Mouse (Mus musculus) forebrain, embryonic 15.5 days (tissue): ENCODE measurements at regions not wholly inside any gene's neighbourhood (a gene's known extent, or its start where the extent isn't known, plus 50 kb on each side); places are given as distances from the start of the nearest gene placed in this dataset.

Experiments
- ATAC-seq: fragments of 200-750 bp; cut with Nextera tagmentation; replicated peaks from 2 replicates; pipeline ENCODE4 v1.8.0; 2017; ENCODE audit warnings: mild to moderate bottlenecking, moderate TSS enrichment, moderate library complexity
- H3K27ac ChIP-seq: fragments of 300-500 bp; sonication (generic); replicated peaks from 2 replicates; pipeline ENCODE4 v1.5.1; 2015; ENCODE audit warnings: mild to moderate bottlenecking, inconsistent platforms
- H3K27me3 ChIP-seq: fragments of 300-500 bp; sonication (generic); 2 replicates; pipeline ENCODE4 v1.6.1; 2015; ENCODE audit warnings: inconsistent platforms
- H3K36me3 ChIP-seq: fragments of 300-500 bp; sonication (generic); 2 replicates; pipeline ENCODE4 v1.6.1; 2015; ENCODE audit warnings: mild to moderate bottlenecking, inconsistent platforms
- H3K4me1 ChIP-seq: fragments of 300-500 bp; sonication (generic); 2 replicates; pipeline ENCODE4 v1.6.1; 2015; ENCODE audit warnings: inconsistent platforms
- H3K4me2 ChIP-seq: fragments of 300-500 bp; sonication (generic); replicated peaks from 2 replicates; pipeline ENCODE4 v1.6.1; 2015; ENCODE audit warnings: mild to moderate bottlenecking, inconsistent platforms
- H3K4me3 ChIP-seq: fragments of 300-500 bp; sonication (generic); 2 replicates; pipeline ENCODE4 v1.5.1; 2015; ENCODE audit warnings: mild to moderate bottlenecking, inconsistent platforms
- H3K9ac ChIP-seq: fragments of 300-500 bp; sonication (generic); replicated peaks from 2 replicates; pipeline ENCODE4 v1.6.1; 2015; ENCODE audit warnings: mild to moderate bottlenecking, inconsistent platforms
- H3K9me3 ChIP-seq: fragments of 300-500 bp; sonication (generic); 2 replicates; pipeline ENCODE4 v1.6.1; 2016; ENCODE audit warnings: inconsistent platforms
- WGBS: fragments of 180-500 bp; shearing (Covaris S2); methylation state at CpG from one replicate; pipeline ENCODE4 v1.1.7; 2015; ENCODE audit warnings: mixed read lengths; 5-methylcytosine and 5-hydroxymethylcytosine counted together

DNA sequence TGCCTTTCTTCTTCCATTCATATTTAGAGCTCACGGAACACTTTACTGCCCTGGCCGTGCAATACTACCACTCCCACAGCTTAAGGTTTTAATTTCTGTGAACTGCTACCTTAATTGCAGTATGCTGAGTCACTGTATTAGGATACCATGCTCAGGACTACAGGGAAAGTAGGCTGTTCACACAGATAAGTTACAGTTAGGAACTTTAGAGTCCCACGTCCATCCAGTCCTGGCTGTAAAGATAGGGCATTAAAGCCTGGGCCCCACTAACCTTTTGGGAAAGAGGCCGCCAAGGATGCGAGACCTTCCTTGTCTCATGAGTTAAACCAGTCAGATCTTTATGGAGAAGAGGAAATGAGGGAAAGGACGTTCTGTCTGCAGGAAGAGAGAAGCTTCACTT, 574.6 kb downstream of the Stpg2 start:
- H3K9ac ChIP-seq, result no peak overlapping the region
- H3K9me3 ChIP-seq, result no peaks in the 10 kb centered on the region
- H3K4me2 ChIP-seq, result no peak overlapping the region
- WGBS, result 80% methylated on average over 6 of the region's 6 CpGs
- H3K36me3 ChIP-seq, result no peaks in the 10 kb centered on the region
- no peak overlapping the region for H3K27ac ChIP-seq
- ATAC-seq, result no peak
- H3K4me1 ChIP-seq, result peaks cover 3% of the 10 kb centered on the region; the same call in 1 of the 2 replicates
- H3K27me3 ChIP-seq, result no peaks in the 10 kb centered on the region
- no peak overlapping the region for H3K4me3 ChIP-seq

DNA sequence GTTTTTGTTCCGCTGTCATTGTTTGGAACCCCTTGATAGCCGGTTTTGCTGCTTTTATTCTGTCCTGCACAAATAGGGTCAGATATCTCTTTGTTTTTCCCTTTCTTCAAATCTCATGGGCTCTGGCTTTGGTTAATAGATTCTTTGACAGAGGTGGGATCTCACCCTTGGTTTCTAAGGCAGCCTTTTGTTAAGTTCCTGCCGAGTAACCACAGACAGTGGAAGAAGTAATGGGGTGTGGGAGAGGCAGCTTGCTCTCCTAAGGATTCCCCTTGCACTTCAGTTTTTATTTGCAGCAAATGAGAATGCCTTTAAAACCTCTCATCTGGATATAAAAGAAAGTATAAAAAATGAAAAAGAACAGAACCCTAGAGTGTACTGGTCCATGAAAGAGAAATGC, 577.9 kb downstream of the Stpg2 start:
- WGBS, result 32% methylated on average over 3 of the region's 3 CpGs
- no peaks in the 10 kb centered on the region for H3K36me3 ChIP-seq
- peaks cover 3% of the 10 kb centered on the region; the same call in 1 of the 2 replicates for H3K4me1 ChIP-seq
- H3K27ac ChIP-seq, result no peak overlapping the region
- H3K9ac ChIP-seq, result no peak overlapping the region
- no peaks in the 10 kb centered on the region for H3K27me3 ChIP-seq
- no peak overlapping the region for H3K4me3 ChIP-seq
- H3K4me2 ChIP-seq, result no peak overlapping the region
- H3K9me3 ChIP-seq, result no peaks in the 10 kb centered on the region
- ATAC-seq, result no peak

DNA sequence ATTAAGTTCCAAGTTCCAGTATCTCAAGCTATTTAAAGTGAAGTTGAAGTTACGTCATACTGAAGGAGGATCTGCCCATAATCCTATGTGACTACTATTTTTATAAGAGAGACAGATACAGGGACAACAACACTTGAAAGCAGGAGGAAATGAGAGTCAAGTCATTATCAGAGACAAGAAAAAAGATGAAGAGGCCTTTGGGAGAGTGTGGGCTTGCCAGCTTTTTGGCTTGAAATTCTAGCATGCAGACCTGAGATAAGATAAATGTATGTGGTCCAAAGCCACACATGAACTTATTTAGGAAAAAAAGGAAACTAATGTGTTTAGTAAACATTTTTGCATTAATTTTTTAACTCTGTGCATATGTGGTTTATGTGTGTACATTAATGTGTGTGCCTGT, 581.0 kb downstream of the Stpg2 start:
- no peak for ATAC-seq
- 91% methylated on average over 1 of the region's 1 CpGs for WGBS
- no peak overlapping the region for H3K4me3 ChIP-seq

DNA sequence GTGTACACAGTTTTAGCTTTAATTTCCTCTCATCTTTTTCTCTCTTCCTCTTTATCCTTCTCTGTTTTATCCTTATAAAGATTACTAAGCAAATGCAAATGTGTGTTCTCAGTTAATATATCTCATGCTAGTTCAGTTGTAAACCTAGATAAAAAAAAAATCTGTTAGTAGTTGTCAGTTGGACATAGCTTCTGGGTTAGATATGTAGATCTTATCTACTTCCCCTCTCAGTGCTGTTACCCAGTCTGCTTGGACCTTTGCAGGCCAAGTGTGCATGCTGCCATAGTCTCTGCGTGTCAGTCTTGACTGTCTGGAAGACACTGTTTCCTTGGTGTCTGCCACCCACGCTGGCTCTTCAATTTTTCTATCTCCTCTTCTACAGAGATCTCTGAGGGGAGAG, 583.4 kb downstream of the Stpg2 start:
- H3K36me3 ChIP-seq, result no peaks in the 10 kb centered on the region
- no peak overlapping the region for H3K27ac ChIP-seq
- no peak overlapping the region for H3K9ac ChIP-seq
- no peak for ATAC-seq
- no peaks in the 10 kb centered on the region for H3K9me3 ChIP-seq
- WGBS, result 89% methylated on average over 2 of the region's 2 CpGs
- no peak overlapping the region for H3K4me3 ChIP-seq
- no peaks in the 10 kb centered on the region for H3K27me3 ChIP-seq
- no peaks in the 10 kb centered on the region for H3K4me1 ChIP-seq
- no peak overlapping the region for H3K4me2 ChIP-seq

More for the DNA sequence above, 581.0 kb downstream of the Stpg2 start:
- Histone ChIP-seq H3K36me3 (no peaks in the 10 kb centered on the region), H3K4me2 (no peak overlapping the region), H3K27ac (no peak overlapping the region), H3K27me3 (no peaks in the 10 kb centered on the region), H3K4me1 (no peaks in the 10 kb centered on the region), H3K9ac (no peak overlapping the region), H3K9me3 (no peaks in the 10 kb centered on the region)

DNA sequence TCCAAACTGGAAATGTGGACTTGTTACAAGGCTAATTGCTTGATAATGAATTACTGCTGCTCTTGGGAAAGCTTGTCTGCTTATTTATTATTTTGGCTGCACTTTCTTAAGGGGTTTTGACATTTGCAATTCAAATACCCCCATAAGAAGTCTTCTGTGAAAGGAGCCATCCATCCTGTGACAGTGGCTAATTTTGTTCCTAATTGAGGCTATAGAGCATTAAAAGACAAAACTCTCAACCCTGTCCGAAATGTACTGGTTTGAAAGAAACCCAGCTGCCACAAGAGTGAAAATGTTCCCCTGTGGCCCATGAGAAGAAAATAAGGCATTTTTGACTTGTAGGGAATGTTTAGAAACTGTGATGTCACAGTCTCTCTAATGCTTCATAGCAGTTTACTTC, 591.2 kb downstream of the Stpg2 start:
- Histone ChIP-seq H3K9me3 (no peaks in the 10 kb centered on the region), H3K27me3 (no peaks in the 10 kb centered on the region), H3K9ac (no peak overlapping the region), H3K4me1 (peaks cover 9% of the 10 kb centered on the region; the same call in 1 of the 2 replicates), H3K36me3 (no peaks in the 10 kb centered on the region), H3K27ac (no peak overlapping the region), H3K4me3 (no peak overlapping the region), H3K4me2 (no peak overlapping the region)
- ATAC-seq, result peak; percentile 75
- WGBS, result 21% methylated on average over 1 of the region's 1 CpGs

DNA sequence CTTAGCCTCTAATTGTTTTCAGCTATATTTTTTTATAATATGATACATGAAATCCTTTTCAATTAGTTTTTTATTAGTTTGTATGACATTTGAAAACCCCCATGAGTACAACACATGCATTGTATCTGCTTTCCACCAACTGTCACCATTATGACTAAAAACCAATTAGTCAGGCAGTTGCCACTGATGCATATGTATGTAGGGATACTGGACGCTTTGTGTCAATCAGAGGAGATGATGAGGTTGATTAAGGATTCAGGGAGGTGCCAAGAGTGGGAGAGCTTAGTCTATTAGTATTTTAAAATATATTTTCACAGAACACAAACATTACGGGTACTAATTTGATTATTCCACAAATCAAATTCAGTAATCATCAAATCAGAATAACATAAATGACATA, 593.6 kb downstream of the Stpg2 start:
- H3K36me3 ChIP-seq, result no peaks in the 10 kb centered on the region
- no peak overlapping the region for H3K9ac ChIP-seq
- H3K4me2 ChIP-seq, result no peak overlapping the region
- H3K9me3 ChIP-seq, result no peaks in the 10 kb centered on the region
- H3K27me3 ChIP-seq, result no peaks in the 10 kb centered on the region
- H3K4me3 ChIP-seq, result no peak overlapping the region
- ATAC-seq, result peak; percentile 61; the same call in 1 of the 2 replicates
- no peak overlapping the region for H3K27ac ChIP-seq
- peaks cover 9% of the 10 kb centered on the region; the same call in 1 of the 2 replicates for H3K4me1 ChIP-seq
- 39% methylated on average over 2 of the region's 2 CpGs for WGBS

DNA sequence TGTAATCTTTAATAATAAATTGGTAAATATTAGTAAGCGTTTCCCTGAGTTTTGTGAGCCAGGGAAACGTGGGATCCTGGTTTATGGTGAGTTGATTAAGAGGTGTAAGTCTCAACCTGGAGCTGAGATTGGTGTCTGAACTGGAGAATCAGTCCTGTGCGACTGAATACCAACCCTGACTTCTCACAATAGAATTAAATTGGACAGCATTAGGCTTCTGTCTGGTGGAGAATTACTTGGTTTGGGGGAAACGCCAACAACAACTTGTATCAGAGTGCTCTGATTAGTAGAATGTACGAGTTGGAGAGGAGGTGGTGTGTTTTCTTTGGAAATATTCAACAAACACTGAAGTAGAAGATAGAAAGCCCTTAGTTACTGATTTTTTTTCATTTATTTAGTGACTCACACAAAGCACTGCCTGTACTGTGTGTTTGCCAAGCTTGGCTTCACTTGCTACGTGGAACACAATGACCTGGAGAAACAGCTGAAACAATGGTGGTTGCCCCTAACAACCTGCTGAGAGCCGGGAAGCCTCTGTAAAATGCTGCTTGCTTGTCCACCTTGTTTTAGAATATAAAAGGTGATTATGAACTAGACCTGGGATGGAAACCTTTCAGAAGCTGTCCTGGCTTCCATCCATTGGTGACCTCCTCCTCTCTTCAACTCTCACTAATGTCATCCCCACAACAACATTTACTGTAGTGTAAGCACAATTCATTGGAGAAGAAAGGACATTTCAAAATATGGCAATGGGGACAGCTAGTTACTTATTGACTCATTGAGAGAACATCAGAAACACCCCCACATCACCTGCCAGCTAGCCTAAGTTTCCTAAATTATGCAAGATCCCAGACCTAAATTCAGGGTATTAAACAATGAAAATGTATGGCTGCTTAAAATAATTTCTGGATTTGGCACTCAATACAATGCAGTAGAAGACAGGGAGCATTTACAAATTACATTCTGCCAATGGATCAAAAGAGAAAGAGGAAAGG, 597.5 kb downstream of the Stpg2 start:
- H3K36me3 ChIP-seq, result no peaks in the 10 kb centered on the region
- no peak overlapping the region for H3K4me2 ChIP-seq
- no peaks in the 10 kb centered on the region for H3K4me1 ChIP-seq
- H3K27me3 ChIP-seq, result no peaks in the 10 kb centered on the region
- H3K9me3 ChIP-seq, result no peaks in the 10 kb centered on the region
- H3K9ac ChIP-seq, result no peak overlapping the region
- 30% methylated on average over 7 of the region's 7 CpGs for WGBS
- H3K4me3 ChIP-seq, result no peak overlapping the region
- H3K27ac ChIP-seq, result no peak overlapping the region
- ATAC-seq, result peak; percentile 53; the same call in 1 of the 2 replicates

DNA sequence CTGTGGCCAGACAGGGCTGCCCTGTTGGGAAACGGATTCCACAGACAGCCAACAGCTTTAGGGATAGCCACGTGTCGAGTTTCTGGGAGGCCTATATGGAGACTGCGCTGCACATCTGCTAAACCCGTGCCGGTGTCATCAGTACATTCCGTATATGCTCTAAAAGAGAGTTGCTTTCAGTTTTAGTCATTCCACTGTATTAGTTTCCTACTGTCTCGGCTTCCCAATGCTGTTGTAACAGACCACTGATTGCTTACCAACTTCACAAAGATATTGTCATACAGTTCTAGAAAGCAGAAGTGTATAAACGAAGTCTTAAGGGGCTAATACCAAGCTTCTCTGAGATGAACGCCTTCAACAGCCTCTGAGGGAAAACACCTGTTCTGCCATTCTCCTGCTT, 622.5 kb downstream of the Stpg2 start:
- 85% methylated on average over 10 of the region's 10 CpGs for WGBS

DNA sequence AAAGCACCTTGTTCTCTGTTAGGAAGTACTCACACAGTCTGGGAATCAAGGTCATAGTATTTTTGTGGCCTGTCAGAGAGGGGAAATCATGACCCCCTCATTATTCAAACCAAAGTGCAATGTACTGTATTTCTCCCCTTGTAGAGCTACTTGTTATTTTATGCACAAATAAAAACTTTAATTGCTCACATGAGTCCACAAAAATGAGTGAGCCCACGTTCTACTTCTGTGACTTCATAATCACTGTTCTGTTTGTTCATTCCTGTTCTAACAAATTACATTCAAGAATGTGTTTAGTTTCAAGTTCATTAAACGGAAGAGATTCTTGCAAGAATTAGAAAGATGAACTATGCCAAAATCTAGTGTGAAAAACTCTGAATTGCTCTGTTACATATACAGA, 623.1 kb downstream of the Stpg2 start:
- H3K4me1 ChIP-seq, result no peaks in the 10 kb centered on the region
- no peak overlapping the region for H3K9ac ChIP-seq
- H3K4me3 ChIP-seq, result no peak overlapping the region
- no peak overlapping the region for H3K4me2 ChIP-seq
- no peaks in the 10 kb centered on the region for H3K27me3 ChIP-seq
- ATAC-seq, result no peak
- no peak overlapping the region for H3K27ac ChIP-seq
- no peaks in the 10 kb centered on the region for H3K36me3 ChIP-seq
- no peaks in the 10 kb centered on the region for H3K9me3 ChIP-seq
- 54% methylated on average over 2 of the region's 2 CpGs for WGBS

More for the DNA sequence above, 622.5 kb downstream of the Stpg2 start:
- H3K27me3 ChIP-seq, result no peaks in the 10 kb centered on the region
- no peak overlapping the region for H3K9ac ChIP-seq
- no peak for ATAC-seq
- H3K9me3 ChIP-seq, result no peaks in the 10 kb centered on the region
- no peaks in the 10 kb centered on the region for H3K4me1 ChIP-seq
- no peaks in the 10 kb centered on the region for H3K36me3 ChIP-seq
- no peak overlapping the region for H3K4me3 ChIP-seq
- H3K27ac ChIP-seq, result no peak overlapping the region
- no peak overlapping the region for H3K4me2 ChIP-seq

DNA sequence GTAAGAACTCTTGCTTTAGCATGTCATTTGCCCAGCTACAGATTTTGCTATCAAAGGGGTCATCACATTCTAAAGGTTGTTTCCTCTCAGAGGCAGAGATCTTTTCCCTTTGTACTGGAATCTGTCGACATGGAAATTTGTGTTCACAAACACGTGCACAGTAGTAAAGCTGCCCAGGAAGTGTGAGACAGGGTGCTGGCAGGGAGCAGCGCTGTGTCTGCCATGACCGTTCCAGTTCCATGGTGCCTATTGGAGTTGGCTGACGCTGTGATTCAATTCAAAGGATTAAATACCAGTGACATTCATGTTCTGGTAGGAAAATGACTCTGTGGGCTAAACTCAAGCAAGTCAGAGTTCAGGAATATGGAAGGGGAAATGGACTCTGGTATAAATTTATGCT, 627.1 kb downstream of the Stpg2 start:
- H3K9ac ChIP-seq, result no peak overlapping the region
- WGBS, result 66% methylated on average over 5 of the region's 5 CpGs
- no peak overlapping the region for H3K4me2 ChIP-seq
- no peaks in the 10 kb centered on the region for H3K4me1 ChIP-seq
- no peaks in the 10 kb centered on the region for H3K36me3 ChIP-seq
- H3K27ac ChIP-seq, result no peak overlapping the region
- H3K4me3 ChIP-seq, result no peak overlapping the region
- no peaks in the 10 kb centered on the region for H3K27me3 ChIP-seq
- ATAC-seq, result peak; percentile 63; the same call in 1 of the 2 replicates
- H3K9me3 ChIP-seq, result no peaks in the 10 kb centered on the region

DNA sequence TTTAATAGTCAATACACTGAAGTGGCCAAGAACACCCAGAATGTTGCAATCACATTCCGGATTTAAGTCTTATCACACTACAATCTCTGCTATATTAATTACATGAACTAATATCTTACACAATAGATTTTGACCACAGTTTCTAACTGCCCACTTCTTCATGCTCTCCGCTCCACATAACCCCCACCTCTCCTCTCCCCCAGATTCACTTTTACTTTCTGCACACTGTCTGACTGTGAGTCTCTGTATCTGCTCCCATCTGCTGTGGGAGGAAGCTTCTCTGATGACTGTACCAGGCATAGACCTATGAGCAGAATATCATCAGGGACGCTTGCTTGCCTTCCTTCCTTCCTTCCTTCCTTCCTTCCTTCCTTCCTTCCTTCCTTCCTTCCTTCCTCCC, 636.5 kb downstream of the Stpg2 start:
- H3K4me2 ChIP-seq, result no peak overlapping the region
- no peak overlapping the region for H3K27ac ChIP-seq
- ATAC-seq, result no peak
- no peak overlapping the region for H3K9ac ChIP-seq
- H3K4me3 ChIP-seq, result no peak overlapping the region
- H3K9me3 ChIP-seq, result no peaks in the 10 kb centered on the region
- H3K36me3 ChIP-seq, result no peaks in the 10 kb centered on the region
- 89% methylated on average over 3 of the region's 3 CpGs for WGBS
- no peaks in the 10 kb centered on the region for H3K27me3 ChIP-seq
- H3K4me1 ChIP-seq, result no peaks in the 10 kb centered on the region

DNA sequence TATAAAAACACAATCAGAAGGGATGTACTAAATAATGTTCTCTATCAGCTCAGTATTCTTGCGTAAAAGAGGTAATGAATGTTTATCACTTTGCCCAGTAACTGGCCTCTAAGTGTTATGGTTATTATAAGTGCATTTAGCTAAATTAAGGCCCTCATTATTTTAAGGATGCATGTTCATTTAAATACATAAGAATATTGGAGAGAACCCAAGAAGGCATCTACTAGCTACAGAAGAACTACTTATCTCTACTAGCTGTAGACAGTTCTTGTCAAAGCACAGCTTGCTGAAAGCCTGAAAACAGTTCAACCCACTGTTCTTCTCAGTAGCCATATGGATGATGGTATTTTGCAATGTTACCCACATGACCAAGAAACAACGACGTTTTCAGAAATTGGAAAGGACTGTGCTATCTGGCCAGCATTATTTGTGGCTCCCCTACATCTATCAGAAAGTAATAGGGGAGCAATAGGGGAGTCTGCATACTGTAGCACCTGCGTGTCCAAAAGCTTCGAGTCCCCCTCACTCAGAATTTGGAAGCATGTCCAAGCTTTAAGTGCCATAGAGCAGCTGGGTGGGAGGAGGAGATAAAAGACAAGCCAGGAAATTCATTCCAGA, 637.6 kb downstream of the Stpg2 start:
- H3K4me2 ChIP-seq, result no peak overlapping the region
- ATAC-seq, result peak; percentile 85
- WGBS, result 68% methylated on average over 5 of the region's 5 CpGs

More for the DNA sequence above, 637.6 kb downstream of the Stpg2 start:
- Histone ChIP-seq H3K9ac (no peak overlapping the region), H3K4me1 (no peaks in the 10 kb centered on the region), H3K4me3 (no peak overlapping the region), H3K9me3 (no peaks in the 10 kb centered on the region), H3K27ac (peak overlapping the region; percentile 70), H3K36me3 (no peaks in the 10 kb centered on the region), H3K27me3 (no peaks in the 10 kb centered on the region)
